Mouse (Mus musculus) bone marrow, adult 2 months (tissue): ENCODE data around the gene Tom1.

Experiments
- CTCF ChIP-seq: fragments of 200-500 bp; IDR thresholded peaks from 2 replicates; pipeline ENCODE4 v1.5.1; 2011; ENCODE audit warnings: low read length, control low read depth; ENCODE audit not compliant: control insufficient read depth, insufficient read depth
- POLR2A ChIP-seq: fragments of 200-500 bp; IDR thresholded peaks from 2 replicates; pipeline ENCODE4 v1.6.1; 2011; ENCODE audit warnings: low read depth, mild to moderate bottlenecking, control low read depth, low read length, borderline replicate concordance; ENCODE audit not compliant: control insufficient read depth

- TF ChIP-seq POLR2A, result no peak
- peak; percentile 97 for TF ChIP-seq CTCF
Measured at GRCm38 (mm10) chr8:75071627-75072346, 38.3 kb downstream of the Tom1 start.
